Mouse (Mus musculus): Measurements from ENCODE around the gene Gria1. TPM values are rescaled to one million over a fixed set of nuclear protein-coding genes. Genes with fewer than 3 reads are reported as not detected.

Gene Gria1
- total and polyA plus RNA-seq, 2 experiments from 2014 or later, result 61.8 to 76.1 TPM

- DNase-seq (ENCODE audit: low spot score) (no peak), ATAC-seq (ENCODE audit: low FRiP score) (no peak)
- no peak overlapping the region for H3K4me2 ChIP-seq (ENCODE audit: low read depth, low read length, poor library complexity, severe bottlenecking)
- no peak overlapping the region for H3K9ac ChIP-seq (replicated peaks; ENCODE audit: low read length, poor library complexity, severe bottlenecking)
- 74% methylated on average over 8 of the region's 8 CpGs for WGBS
- H3K27me3 ChIP-seq (ENCODE audit: insufficient read depth, low read length), result no peaks in the 10 kb centered on the region
- H3K27ac ChIP-seq (ENCODE audit: low read depth, low read length), result no peak overlapping the region
- no peaks in the 10 kb centered on the region for H3K9me3 ChIP-seq (ENCODE audit: low read length)
- H3K4me1 ChIP-seq (ENCODE audit: insufficient read depth, low read length), result no peaks in the 10 kb centered on the region
- H3K4me3 ChIP-seq (ENCODE audit: low read depth, low read length), result no peak overlapping the region
- TF ChIP-seq CTCF (IDR thresholded peaks at IDR 0.05), result no peak
- no peaks in the 10 kb centered on the region for H3K36me3 ChIP-seq (ENCODE audit: insufficient read depth, low read length)
Observed at GRCm38 (mm10) chr11:57039306-57039705, 28.1 kb downstream of the Gria1 start.

GRCm38 (mm10) chr11:57042057-57042456 lies 30.9 kb downstream of the Gria1 start:
- no peaks in the 10 kb centered on the region for H3K9me3 ChIP-seq (ENCODE audit: low read length)
- DNase-seq (ENCODE audit: low spot score), result no peak
- H3K36me3 ChIP-seq (ENCODE audit: insufficient read depth, low read length), result no peaks in the 10 kb centered on the region
- no peak overlapping the region for H3K9ac ChIP-seq (replicated peaks; ENCODE audit: low read length, poor library complexity, severe bottlenecking)
- no peaks in the 10 kb centered on the region for H3K4me1 ChIP-seq (ENCODE audit: insufficient read depth, low read length)
- no peak overlapping the region for H3K4me3 ChIP-seq (ENCODE audit: low read depth, low read length)
- 79% methylated on average over 3 of the region's 3 CpGs for WGBS
- ATAC-seq (ENCODE audit: low FRiP score), result no peak
- TF ChIP-seq CTCF (IDR thresholded peaks at IDR 0.05), result no peak
- H3K27ac ChIP-seq (ENCODE audit: low read depth, low read length), result no peak overlapping the region
- no peaks in the 10 kb centered on the region for H3K27me3 ChIP-seq (ENCODE audit: insufficient read depth, low read length)
- H3K4me2 ChIP-seq (ENCODE audit: low read depth, low read length, poor library complexity, severe bottlenecking), result no peak overlapping the region

GRCm38 (mm10) chr11:57044146-57044545 lies 33.0 kb downstream of the Gria1 start:
- 56% methylated on average over 5 of the region's 5 CpGs for WGBS
- H3K27ac ChIP-seq (ENCODE audit: low read depth, low read length), result peak overlapping the region; percentile 21; the same call in 1 of the 2 replicates

GRCm38 (mm10) chr11:57051666-57052562 lies 40.7 kb downstream of the Gria1 start:
- Histone ChIP-seq H3K9ac (replicated peaks; ENCODE audit: low read length, poor library complexity, severe bottlenecking) (no peak overlapping the region), H3K9me3 (ENCODE audit: low read length) (no peaks in the 10 kb centered on the region), H3K4me2 (ENCODE audit: low read depth, low read length, poor library complexity, severe bottlenecking) (no peak overlapping the region), H3K27me3 (ENCODE audit: insufficient read depth, low read length) (no peaks in the 10 kb centered on the region), H3K36me3 (ENCODE audit: insufficient read depth, low read length) (no peaks in the 10 kb centered on the region), H3K4me1 (ENCODE audit: insufficient read depth, low read length) (no peaks in the 10 kb centered on the region), H3K4me3 (ENCODE audit: low read depth, low read length) (no peak overlapping the region), H3K27ac (ENCODE audit: low read depth, low read length) (no peak overlapping the region)
- DNase-seq (ENCODE audit: low spot score) (peak; percentile 86), ATAC-seq (ENCODE audit: low FRiP score) (peak; percentile 16; the same call in 1 of the 2 replicates)
- 71% methylated on average over 6 of the region's 6 CpGs for WGBS
- peak; percentile 45 for TF ChIP-seq CTCF (IDR thresholded peaks at IDR 0.05)

More at GRCm38 (mm10) chr11:57044146-57044545, 33.0 kb downstream of the Gria1 start:
- Histone ChIP-seq H3K4me2 (ENCODE audit: low read depth, low read length, poor library complexity, severe bottlenecking) (no peak overlapping the region), H3K4me1 (ENCODE audit: insufficient read depth, low read length) (no peaks in the 10 kb centered on the region), H3K27me3 (ENCODE audit: insufficient read depth, low read length) (no peaks in the 10 kb centered on the region), H3K9me3 (ENCODE audit: low read length) (no peaks in the 10 kb centered on the region), H3K36me3 (ENCODE audit: insufficient read depth, low read length) (no peaks in the 10 kb centered on the region), H3K4me3 (ENCODE audit: low read depth, low read length) (no peak overlapping the region), H3K9ac (replicated peaks; ENCODE audit: low read length, poor library complexity, severe bottlenecking) (no peak overlapping the region)
- no peak for TF ChIP-seq CTCF (IDR thresholded peaks at IDR 0.05)
- no peak for DNase-seq (ENCODE audit: low spot score)
- ATAC-seq (ENCODE audit: low FRiP score), result no peak

- Histone ChIP-seq H3K4me2 (ENCODE audit: low read depth, low read length, poor library complexity, severe bottlenecking) (no peak overlapping the region), H3K27me3 (ENCODE audit: insufficient read depth, low read length) (no peaks in the 10 kb centered on the region), H3K9me3 (ENCODE audit: low read length) (no peaks in the 10 kb centered on the region), H3K4me1 (ENCODE audit: insufficient read depth, low read length) (no peaks in the 10 kb centered on the region), H3K9ac (replicated peaks; ENCODE audit: low read length, poor library complexity, severe bottlenecking) (no peak overlapping the region), H3K4me3 (ENCODE audit: low read depth, low read length) (no peak overlapping the region), H3K27ac (ENCODE audit: low read depth, low read length) (no peak overlapping the region), H3K36me3 (ENCODE audit: insufficient read depth, low read length) (0 out of 2 replicates have a peak, but pooled peaks cover 3% of the 10 kb centered on the region)
- WGBS, result 87% methylated on average over 3 of the region's 3 CpGs
- TF ChIP-seq CTCF (IDR thresholded peaks at IDR 0.05), result no peak
- DNase-seq (ENCODE audit: low spot score) (no peak), ATAC-seq (ENCODE audit: low FRiP score) (no peak)
Observed at GRCm38 (mm10) chr11:57062441-57062840, 51.3 kb downstream of the Gria1 start.

- H3K27me3 ChIP-seq (ENCODE audit: insufficient read depth, low read length), result no peaks in the 10 kb centered on the region
- no peak overlapping the region for H3K4me2 ChIP-seq (ENCODE audit: low read depth, low read length, poor library complexity, severe bottlenecking)
- no peaks in the 10 kb centered on the region for H3K9me3 ChIP-seq (ENCODE audit: low read length)
- H3K4me1 ChIP-seq (ENCODE audit: insufficient read depth, low read length), result no peaks in the 10 kb centered on the region
- no peaks in the 10 kb centered on the region for H3K36me3 ChIP-seq (ENCODE audit: insufficient read depth, low read length)
- no peak overlapping the region for H3K4me3 ChIP-seq (ENCODE audit: low read depth, low read length)
- ATAC-seq (ENCODE audit: low FRiP score) (no peak), DNase-seq (ENCODE audit: low spot score) (peak; percentile 80)
- no peak overlapping the region for H3K27ac ChIP-seq (ENCODE audit: low read depth, low read length)
- 54% methylated on average over 8 of the region's 8 CpGs for WGBS
- no peak for TF ChIP-seq CTCF (IDR thresholded peaks at IDR 0.05)
- H3K9ac ChIP-seq (replicated peaks; ENCODE audit: low read length, poor library complexity, severe bottlenecking), result no peak overlapping the region
Observed at GRCm38 (mm10) chr11:57070196-57070901, 59.2 kb downstream of the Gria1 start.
